8 mouse cellular contexts compared by ENCODE assay signal in the genomic region with DNA sequence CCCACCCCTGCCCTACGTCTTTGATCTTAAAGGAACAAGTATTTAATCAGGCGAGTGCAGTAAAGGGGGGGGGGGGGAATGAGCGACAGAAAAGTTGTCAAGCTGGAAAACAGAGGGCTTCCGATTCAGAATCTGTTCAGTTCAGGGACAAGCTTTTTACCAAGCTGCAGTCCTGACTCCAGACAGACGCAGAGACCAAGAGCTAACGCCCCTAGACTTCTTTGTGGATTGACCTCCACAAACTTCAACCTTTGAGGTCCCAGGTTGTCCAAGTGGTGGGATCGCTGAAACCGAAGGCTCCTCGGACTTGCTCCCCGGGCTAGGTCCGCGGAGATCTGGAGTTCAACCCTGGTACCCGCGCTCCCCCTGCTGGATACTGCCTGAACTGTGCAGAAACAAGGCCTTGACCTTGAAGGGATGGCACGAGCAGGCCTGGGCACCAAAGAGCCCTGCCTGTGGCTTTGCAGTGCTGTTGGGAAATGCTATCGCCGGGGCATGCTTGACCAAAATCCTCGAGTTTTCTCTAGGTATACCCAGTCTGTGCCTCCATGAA. TPM values are rescaled to one million over a fixed set of nuclear protein-coding genes. Genes with fewer than 3 reads are reported as not detected.
DNase-seq lines count a peak whose midpoint lies in the region.

No protein-coding gene starts in this region.

- H3K4me1 ChIP-seq in hindbrain, embryonic 10.5 days (replicated peaks), result peaks cover 47% of the 10 kb centered on the region

- peaks cover 79% of the 10 kb centered on the region for H3K27me3 ChIP-seq in hindbrain, embryonic 10.5 days (ENCODE audit: insufficient read depth, poor library complexity, severe bottlenecking)

- H3K9me3 ChIP-seq in hindbrain, embryonic 10.5 days, result no peaks in the 10 kb centered on the region

- 5% methylated on average over 18 of the region's 18 CpGs for WGBS in hindbrain, embryonic 10.5 days

- peak overlapping the region; percentile 45 for H3K4me3 ChIP-seq in hindbrain, embryonic 10.5 days

- no peaks in the 10 kb centered on the region for H3K36me3 ChIP-seq in hindbrain, embryonic 10.5 days

- peak; percentile 86 for DNase-seq in Muller cell, postnatal 12 days (ENCODE audit: inconsistent ontology term)
- DNase-seq in cerebellum, adult 9-11 months, result peak; percentile 83
- DNase-seq in frontal cortex, adult 2 months (ENCODE audit: extremely low spot score in 1 of 2, low spot score in 1 of 2), result peak; percentile 78 to 96
- peak; percentile 93 for DNase-seq in hindbrain, embryonic 10.5 days (ENCODE audit: low spot score)
- peak; percentile 81 for DNase-seq in layer of hippocampus, adult 9-11 months
- DNase-seq in lung, postnatal 10 days, result peak; percentile 96
- DNase-seq in ovary, postnatal 14 days (ENCODE audit: low spot score), result peak; percentile 96
- peak; percentile 91 for DNase-seq in thymus, postnatal 25 days

- H3K27ac ChIP-seq in hindbrain, embryonic 10.5 days, result 0 out of 2 replicates have a peak overlapping the region, but pooled peaks have one; percentile 13

RNA-seq across cellular contexts. Expression of a gene that starts 0.4 kb away (rescaled TPM):
- 38.6 and 42.5 TPM in 2 replicates for polyA plus RNA-seq in frontal cortex, adult 2 months (2012; rRNA removed)
- 1.5 and 6.6 TPM in 2 replicates for polyA plus RNA-seq in hindbrain, embryonic 10.5 days (2016; fragmentation: Nextera tagmentation; extraction: Ambion mirVana)

RNA-seq across cellular contexts. Expression of a gene that starts 0.4 kb away (rescaled TPM):
- 96.8 and 108 TPM in 2 replicates for polyA plus RNA-seq in frontal cortex, adult 2 months (2012; rRNA removed)
- 9.9 and 14.0 TPM in 2 replicates for polyA plus RNA-seq in hindbrain, embryonic 10.5 days (2016; fragmentation: Nextera tagmentation; extraction: Ambion mirVana)

RNA-seq across cellular contexts. Expression of a gene that starts 45.1 kb away (rescaled TPM):
- polyA plus RNA-seq in frontal cortex, adult 2 months (2012; rRNA removed), result 9.5 and 10.0 TPM in 2 replicates
- polyA plus RNA-seq in hindbrain, embryonic 10.5 days (2016; fragmentation: Nextera tagmentation; extraction: Ambion mirVana), result 9.5 and 13.5 TPM in 2 replicates

RNA-seq across cellular contexts. Expression of a gene that starts 48.4 kb away (rescaled TPM):
- polyA plus RNA-seq in frontal cortex, adult 2 months (2012; rRNA removed), result 99.9 and 102 TPM in 2 replicates
- polyA plus RNA-seq in hindbrain, embryonic 10.5 days (2016; fragmentation: Nextera tagmentation; extraction: Ambion mirVana), result 27.7 and 39.8 TPM in 2 replicates

Comparison
In these comparisons a context has a peak if more than half of its experiments do, and no peak if none do; other contexts are left out.
1. Peak in every context shown above with its lines: DNase-seq, H3K4me3 ChIP-seq and H3K27ac ChIP-seq.